Mouse (Mus musculus): ENCODE results near the gene Ttc7.

GRCm38 (mm10) chr17:87367640-87368039 lies 85.0 kb downstream of the Ttc7 start:
- TF ChIP-seq POLR2A (IDR thresholded peaks at IDR 0.05; ENCODE audit: low read depth, low read length) (no peak), CTCF (IDR thresholded peaks at IDR 0.05; ENCODE audit: extremely low read depth, insufficient read depth, insufficient read length, insufficient replicate concordance) (no peak)
